Mouse (Mus musculus) midbrain, embryonic 15.5 days (tissue): Measurements from ENCODE around the gene Bub1. TPM values are rescaled to one million over a fixed set of nuclear protein-coding genes. Genes with fewer than 3 reads are reported as not detected.

Source experiments
- ATAC-seq: fragments of 200-750 bp; cut with Nextera tagmentation; replicated peaks from 2 replicates; pipeline ENCODE4 v1.8.0; 2017; ENCODE audit warnings: moderate TSS enrichment
- H3K27ac ChIP-seq: fragments of 300-500 bp; sonication (generic); 2 replicates; pipeline ENCODE4 v1.5.1; 2015; ENCODE audit warnings: mild to moderate bottlenecking, inconsistent platforms
- H3K27me3 ChIP-seq: fragments of 300-500 bp; sonication (generic); replicated peaks from 2 replicates; pipeline ENCODE4 v1.6.1; 2015; ENCODE audit warnings: inconsistent platforms
- H3K36me3 ChIP-seq: fragments of 300-500 bp; sonication (generic); replicated peaks from 2 replicates; pipeline ENCODE4 v1.6.1; 2015; ENCODE audit warnings: inconsistent platforms
- H3K4me1 ChIP-seq: fragments of 300-500 bp; sonication (generic); 2 replicates; pipeline ENCODE4 v1.6.1; 2015; ENCODE audit warnings: inconsistent platforms
- H3K4me2 ChIP-seq: fragments of 300-500 bp; sonication (generic); 2 replicates; pipeline ENCODE4 v1.6.1; 2015; ENCODE audit warnings: inconsistent platforms, mild to moderate bottlenecking, moderate library complexity
- H3K4me3 ChIP-seq: fragments of 300-500 bp; sonication (generic); 2 replicates; pipeline ENCODE4 v1.5.1; 2015; ENCODE audit warnings: mild to moderate bottlenecking, inconsistent platforms
- H3K9ac ChIP-seq: fragments of 300-500 bp; sonication (generic); 2 replicates; pipeline ENCODE4 v1.6.1; 2015; ENCODE audit warnings: mild to moderate bottlenecking, inconsistent platforms
- H3K9me3 ChIP-seq: fragments of 300-500 bp; sonication (generic); 2 replicates; pipeline ENCODE4 v1.6.1; 2016; ENCODE audit warnings: inconsistent platforms
- WGBS: fragments of 180-500 bp; shearing (Covaris S2); methylation state at CpG from one replicate; pipeline ENCODE4 v1.1.7; 2015; ENCODE audit warnings: mixed read lengths; 5-methylcytosine and 5-hydroxymethylcytosine counted together
- polyA plus RNA-seq: library from polyadenylated mRNA; unstranded; fragments of >200 nt; fragmentation: Nextera tagmentation; extraction: Ambion mirVana; gene quantifications from 2 replicates; pipeline ENCODE4 v1.2.1, GENCODE M21; 2015

Bub1 gene
- polyA plus RNA-seq, 1 experiment from 2014 or later: 7.0 TPM

DNA sequence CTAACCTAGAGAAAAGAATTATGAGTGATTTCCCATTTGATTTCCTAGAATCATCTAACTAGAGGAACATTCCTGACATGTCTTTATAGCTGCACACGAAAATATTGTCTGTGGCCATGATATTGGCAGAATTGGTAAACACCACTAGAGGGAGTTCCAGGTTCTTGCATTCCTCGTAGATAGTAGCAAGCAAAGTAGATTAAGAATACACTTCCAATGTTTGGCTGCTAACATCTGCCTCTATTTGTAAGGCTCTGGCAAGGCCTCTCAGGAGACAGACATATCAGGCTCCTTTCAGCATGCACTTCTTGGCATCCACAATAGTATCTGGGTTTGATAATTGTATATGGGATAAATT is 1.1 kb upstream of the Bub1 start:
- no peaks in the 10 kb centered on the region for H3K36me3 ChIP-seq
- WGBS: 17% methylated on average over 2 of the region's 2 CpGs
- H3K27me3 ChIP-seq: peaks cover 3% of the 10 kb centered on the region; the same call in 1 of the 2 replicates
- ATAC-seq: no peak
- H3K27ac ChIP-seq: no peak overlapping the region
- no peak overlapping the region for H3K4me3 ChIP-seq
- no peaks in the 10 kb centered on the region for H3K9me3 ChIP-seq
- H3K4me1 ChIP-seq: peaks cover 11% of the 10 kb centered on the region
- H3K4me2 ChIP-seq: no peak overlapping the region
- no peak overlapping the region for H3K9ac ChIP-seq

- peak; percentile 32 for ATAC-seq
- Histone ChIP-seq H3K36me3 (no peaks in the 10 kb centered on the region), H3K27me3 (no peaks in the 10 kb centered on the region), H3K4me3 (peak overlapping the region; percentile 49), H3K4me1 (peaks cover 11% of the 10 kb centered on the region), H3K9ac (peak overlapping the region; percentile 44), H3K4me2 (peak overlapping the region; percentile 96), H3K9me3 (no peaks in the 10 kb centered on the region), H3K27ac (peak overlapping the region; percentile 74)
- 39% methylated on average over 11 of the region's 11 CpGs for WGBS
Measured at GRCm38 (mm10) chr2:127832103-127832832, 603 bp upstream of the Bub1 start.

- no peaks in the 10 kb centered on the region for H3K36me3 ChIP-seq
- ATAC-seq: peak; percentile 97
- no peaks in the 10 kb centered on the region for H3K9me3 ChIP-seq
- WGBS: 1% methylated on average over 37 of the region's 37 CpGs
- peak within 1 kb of the TSS; percentile 58 for H3K4me3 ChIP-seq
- peak within 1 kb of the TSS; percentile 77 for H3K4me2 ChIP-seq
- H3K27ac ChIP-seq: peak within 1 kb of the TSS; percentile 84
- H3K27me3 ChIP-seq: no peaks in the 10 kb centered on the region
- H3K9ac ChIP-seq: peak within 1 kb of the TSS; percentile 59
- H3K4me1 ChIP-seq: peaks cover 29% of the 10 kb centered on the region
Measured at GRCm38 (mm10) chr2:127791919-127792603, 39.6 kb downstream of the Bub1 start, which contains the start of gene Mtln. Mtln (minus strand) TSS chr2:127792488.

GRCm38 (mm10) chr2:127789651-127790270 is 41.9 kb downstream of the Bub1 start:
- Histone ChIP-seq H3K27me3 (no peaks in the 10 kb centered on the region), H3K9me3 (no peaks in the 10 kb centered on the region), H3K27ac (no peak overlapping the region), H3K9ac (no peak overlapping the region), H3K36me3 (no peaks in the 10 kb centered on the region), H3K4me2 (peak overlapping the region; percentile 60), H3K4me1 (peaks cover 29% of the 10 kb centered on the region), H3K4me3 (peak overlapping the region; percentile 90; the same call in 1 of the 2 replicates)
- 19% methylated on average over 9 of the region's 9 CpGs for WGBS
- no peak for ATAC-seq

DNA sequence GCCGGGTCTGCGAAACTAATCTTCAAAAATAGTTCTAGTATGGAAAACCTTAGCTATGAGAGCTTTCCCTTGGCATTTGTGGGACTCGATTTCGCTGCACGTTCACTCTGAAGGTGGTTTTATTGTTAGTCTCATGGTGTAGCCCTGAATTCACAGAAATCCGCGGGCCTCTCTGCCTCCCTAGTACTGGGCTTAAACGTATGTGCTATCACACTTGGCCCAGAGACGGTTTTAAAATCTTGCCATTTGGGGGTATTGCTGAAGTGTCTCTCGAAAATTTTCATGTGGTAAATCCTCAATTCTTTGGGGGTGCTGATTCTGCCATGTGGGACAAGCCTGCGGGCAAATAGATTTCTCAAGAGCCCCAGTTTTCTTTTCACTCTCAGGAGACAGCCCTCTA is 42.5 kb downstream of the Bub1 start:
- Histone ChIP-seq H3K4me2 (peak overlapping the region; percentile 60), H3K4me3 (peak overlapping the region; percentile 90), H3K9ac (peak overlapping the region; percentile 71), H3K4me1 (peaks cover 29% of the 10 kb centered on the region), H3K27ac (0 out of 2 replicates have a peak overlapping the region, but pooled peaks have one; percentile 23), H3K27me3 (no peaks in the 10 kb centered on the region), H3K9me3 (no peaks in the 10 kb centered on the region), H3K36me3 (no peaks in the 10 kb centered on the region)
- WGBS: 5% methylated on average over 11 of the region's 11 CpGs
- no peak for ATAC-seq

- peak within 1 kb of the TSS; percentile 90 for H3K4me3 ChIP-seq
- no peaks in the 10 kb centered on the region for H3K9me3 ChIP-seq
- peak within 1 kb of the TSS; percentile 71 for H3K9ac ChIP-seq
- no peaks in the 10 kb centered on the region for H3K27me3 ChIP-seq
- peak within 1 kb of the TSS; percentile 71 for H3K27ac ChIP-seq
- ATAC-seq: peak; percentile 86
- under 1% methylated on average over 40 of the region's 40 CpGs for WGBS
- H3K36me3 ChIP-seq: no peaks in the 10 kb centered on the region
- peaks cover 29% of the 10 kb centered on the region for H3K4me1 ChIP-seq
- H3K4me2 ChIP-seq: peak within 1 kb of the TSS; percentile 60
Measured at GRCm38 (mm10) chr2:127788440-127789116, 43.1 kb downstream of the Bub1 start, which contains the start of gene Nphp1. Nphp1 (minus strand) TSS chr2:127788897.

- no peak for ATAC-seq
- H3K4me3 ChIP-seq: no peak overlapping the region
- H3K9me3 ChIP-seq: no peaks in the 10 kb centered on the region
- H3K27ac ChIP-seq: no peak overlapping the region
- H3K4me1 ChIP-seq: peaks cover 29% of the 10 kb centered on the region
- H3K4me2 ChIP-seq: no peak overlapping the region
- WGBS: 96% methylated on average over 5 of the region's 5 CpGs
- no peaks in the 10 kb centered on the region for H3K36me3 ChIP-seq
- no peak overlapping the region for H3K9ac ChIP-seq
- no peaks in the 10 kb centered on the region for H3K27me3 ChIP-seq
Measured at GRCm38 (mm10) chr2:127787226-127787625, 44.4 kb downstream of the Bub1 start.

DNA sequence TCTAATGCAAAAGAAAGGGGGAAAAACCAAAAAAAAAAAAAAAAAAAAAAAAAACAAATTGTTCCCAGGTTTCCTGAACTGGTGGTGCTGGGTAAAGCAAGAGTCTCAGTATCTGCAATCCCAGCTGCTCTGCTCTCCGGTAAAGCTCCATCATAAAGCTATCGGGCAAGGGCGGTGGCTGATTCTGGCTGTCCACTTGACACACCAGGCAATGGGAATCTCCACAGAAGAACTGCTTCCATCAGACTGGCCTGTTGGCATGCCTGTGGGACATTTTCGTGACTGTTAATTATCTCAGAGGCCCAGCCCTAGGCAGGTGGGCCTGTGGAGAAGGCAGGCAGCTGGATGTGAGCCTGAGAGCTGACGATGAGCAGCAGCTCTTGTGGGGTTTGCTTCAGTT is 53.2 kb downstream of the Bub1 start:
- no peak overlapping the region for H3K4me3 ChIP-seq
- 95% methylated on average over 5 of the region's 5 CpGs for WGBS
- no peaks in the 10 kb centered on the region for H3K9me3 ChIP-seq
- peaks cover 7% of the 10 kb centered on the region; the same call in 1 of the 2 replicates for H3K4me1 ChIP-seq
- ATAC-seq: no peak
- H3K27ac ChIP-seq: no peak overlapping the region
- 0 out of 2 replicates have a peak, but pooled peaks cover 4% of the 10 kb centered on the region for H3K36me3 ChIP-seq
- H3K9ac ChIP-seq: no peak overlapping the region
- H3K4me2 ChIP-seq: no peak overlapping the region
- no peaks in the 10 kb centered on the region for H3K27me3 ChIP-seq

GRCm38 (mm10) chr2:127775013-127775412 is 56.7 kb downstream of the Bub1 start:
- H3K36me3 ChIP-seq: peaks cover 10% of the 10 kb centered on the region; the same call in 1 of the 2 replicates
- no peak overlapping the region for H3K4me3 ChIP-seq
- 55% methylated on average over 3 of the region's 3 CpGs for WGBS
- H3K27me3 ChIP-seq: no peaks in the 10 kb centered on the region
- H3K4me1 ChIP-seq: peaks cover 7% of the 10 kb centered on the region; the same call in 1 of the 2 replicates
- H3K27ac ChIP-seq: no peak overlapping the region
- H3K9me3 ChIP-seq: no peaks in the 10 kb centered on the region
- no peak overlapping the region for H3K4me2 ChIP-seq
- no peak for ATAC-seq
- H3K9ac ChIP-seq: no peak overlapping the region

- H3K4me2 ChIP-seq: peak overlapping the region; percentile 33; the same call in 1 of the 2 replicates
- no peaks in the 10 kb centered on the region for H3K9me3 ChIP-seq
- WGBS: 4% methylated on average over 1 of the region's 1 CpGs
- H3K4me3 ChIP-seq: no peak overlapping the region
- no peaks in the 10 kb centered on the region for H3K27me3 ChIP-seq
- peaks cover 7% of the 10 kb centered on the region; the same call in 1 of the 2 replicates for H3K4me1 ChIP-seq
- H3K36me3 ChIP-seq: peaks cover 12% of the 10 kb centered on the region; the same call in 1 of the 2 replicates
- no peak overlapping the region for H3K27ac ChIP-seq
- ATAC-seq: peak; percentile 66; the same call in 1 of the 2 replicates
- H3K9ac ChIP-seq: no peak overlapping the region
Measured at GRCm38 (mm10) chr2:127774578-127774941, 57.1 kb downstream of the Bub1 start.

GRCm38 (mm10) chr2:127773938-127774577 is 57.6 kb downstream of the Bub1 start:
- Histone ChIP-seq H3K27me3 (no peaks in the 10 kb centered on the region), H3K4me1 (peaks cover 7% of the 10 kb centered on the region; the same call in 1 of the 2 replicates), H3K4me2 (peak overlapping the region; percentile 33), H3K9ac (no peak overlapping the region; the same call in 1 of the 2 replicates), H3K36me3 (peaks cover 13% of the 10 kb centered on the region; the same call in 1 of the 2 replicates), H3K4me3 (no peak overlapping the region), H3K9me3 (no peaks in the 10 kb centered on the region), H3K27ac (peak overlapping the region; percentile 65)
- ATAC-seq: peak; percentile 69; the same call in 1 of the 2 replicates
- 22% methylated on average over 15 of the region's 15 CpGs for WGBS
